Mouse (Mus musculus) midbrain, embryonic 10.5 days (tissue): ENCODE data around the gene Rsad2. TPM values are rescaled to one million over a fixed set of nuclear protein-coding genes. Genes with fewer than 3 reads are reported as not detected.
"Not testable (repeated sequence)": the region's sequence is repeated elsewhere in the genome, so short reads cannot be mapped to it uniquely, and the experiment has no call there.

ENCODE experiments used
- DNase-seq: peaks from one replicate; pipeline ENCODE4 v3.0.0-alpha.2; 2017; ENCODE audit warnings: low spot score
- H3K27ac ChIP-seq: fragments of 300-500 bp; sonication (generic); replicated peaks from 2 replicates; pipeline ENCODE4 v1.5.1; 2016; ENCODE audit warnings: mild to moderate bottlenecking
- H3K27me3 ChIP-seq: fragments of 300-500 bp; sonication (generic); 2 replicates; pipeline ENCODE4 v1.6.1; 2016; ENCODE audit warnings: low read depth, mild to moderate bottlenecking; ENCODE audit not compliant: poor library complexity, severe bottlenecking
- H3K36me3 ChIP-seq: fragments of 300-500 bp; sonication (generic); 2 replicates; pipeline ENCODE4 v1.6.1; 2016; ENCODE audit warnings: mild to moderate bottlenecking, moderate library complexity
- H3K4me1 ChIP-seq: fragments of 300-500 bp; sonication (generic); 2 replicates; pipeline ENCODE4 v1.6.1; 2016
- H3K4me3 ChIP-seq: fragments of 300-500 bp; sonication (generic); 2 replicates; pipeline ENCODE4 v1.5.1; 2016; ENCODE audit warnings: mild to moderate bottlenecking, moderate library complexity
- H3K9me3 ChIP-seq: fragments of 300-500 bp; sonication (generic); replicated peaks from 2 replicates; pipeline ENCODE4 v1.6.1; 2016; ENCODE audit warnings: mild to moderate bottlenecking
- WGBS: fragments of 180-500 bp; shearing (Covaris S2); methylation state at CpG from one replicate; pipeline ENCODE4 v1.1.7; 2016; 5-methylcytosine and 5-hydroxymethylcytosine counted together
- polyA plus RNA-seq: library from polyadenylated mRNA; unstranded; fragments of >200 nt; fragmentation: Nextera tagmentation; extraction: Ambion mirVana; gene quantifications from 2 replicates; pipeline ENCODE4 v1.2.1, GENCODE M21; 2016

Gene Rsad2
- polyA plus RNA-seq, 1 experiment from 2014 or later, result 0.35 TPM

- no peaks in the 10 kb centered on the region for H3K9me3 ChIP-seq
- no peaks in the 10 kb centered on the region for H3K36me3 ChIP-seq
- no peak overlapping the region for H3K27ac ChIP-seq
- DNase-seq, result no peak
- no peak overlapping the region for H3K4me3 ChIP-seq
- 88% methylated on average over 4 of the region's 4 CpGs for WGBS
- no peaks in the 10 kb centered on the region for H3K27me3 ChIP-seq
- H3K4me1 ChIP-seq, result no peaks in the 10 kb centered on the region
These were observed 19.9 kb downstream of the Rsad2 start for GRCm38 (mm10) chr12:26436334-26436733.

GRCm38 (mm10) chr12:26428771-26429170, 27.5 kb downstream of the Rsad2 start:
- not testable (repeated sequence) for H3K9me3 ChIP-seq, H3K4me1 ChIP-seq, H3K27me3 ChIP-seq, H3K27ac ChIP-seq, H3K4me3 ChIP-seq, H3K36me3 ChIP-seq, DNase-seq
- WGBS, result 80% methylated on average over 2 of the region's 2 CpGs

GRCm38 (mm10) chr12:26424841-26425240, 31.4 kb downstream of the Rsad2 start:
- no peaks in the 10 kb centered on the region for H3K9me3 ChIP-seq
- H3K27me3 ChIP-seq, result no peaks in the 10 kb centered on the region
- WGBS, result 91% methylated on average over 2 of the region's 2 CpGs
- no peaks in the 10 kb centered on the region for H3K36me3 ChIP-seq
- H3K27ac ChIP-seq, result no peak overlapping the region
- no peaks in the 10 kb centered on the region for H3K4me1 ChIP-seq
- no peak overlapping the region for H3K4me3 ChIP-seq
- no peak for DNase-seq

- 86% methylated on average over 4 of the region's 4 CpGs for WGBS
- peaks cover 26% of the 10 kb centered on the region for H3K4me1 ChIP-seq
- no peaks in the 10 kb centered on the region for H3K9me3 ChIP-seq
- DNase-seq, result no peak
- no peaks in the 10 kb centered on the region for H3K36me3 ChIP-seq
- no peak overlapping the region for H3K27ac ChIP-seq
- no peaks in the 10 kb centered on the region; the same call in 1 of the 2 replicates for H3K27me3 ChIP-seq
- H3K4me3 ChIP-seq, result no peak overlapping the region
These were observed 37.9 kb downstream of the Rsad2 start for GRCm38 (mm10) chr12:26418322-26418721.

- DNase-seq, result no peak
- Histone ChIP-seq H3K36me3 (peaks cover 10% of the 10 kb centered on the region), H3K27me3 (no peaks in the 10 kb centered on the region; the same call in 1 of the 2 replicates), H3K9me3 (no peaks in the 10 kb centered on the region), H3K27ac (no peak overlapping the region), H3K4me3 (no peak overlapping the region), H3K4me1 (peaks cover 42% of the 10 kb centered on the region)
- WGBS, result 78% methylated on average over 7 of the region's 7 CpGs
These were observed 39.5 kb downstream of the Rsad2 start for GRCm38 (mm10) chr12:26416636-26417295.

- H3K4me1 ChIP-seq, result peaks cover 48% of the 10 kb centered on the region
- no peaks in the 10 kb centered on the region for H3K9me3 ChIP-seq
- peak; percentile 90 for DNase-seq
- WGBS, result 1% methylated on average over 45 of the region's 45 CpGs
- peak within 1 kb of the TSS; percentile 99 for H3K27ac ChIP-seq
- H3K27me3 ChIP-seq, result no peaks in the 10 kb centered on the region; the same call in 1 of the 2 replicates
- peaks cover 18% of the 10 kb centered on the region for H3K36me3 ChIP-seq
- peak within 1 kb of the TSS; percentile 97 for H3K4me3 ChIP-seq
These were observed 41.0 kb downstream of the Rsad2 start, which contains the start of gene Rnf144a for GRCm38 (mm10) chr12:26415104-26415771. Gene Rnf144a, minus strand, starts transcription at chr12:26415254.

- H3K27ac ChIP-seq, result peak overlapping the region; percentile 99
- no peak for DNase-seq
- H3K27me3 ChIP-seq, result no peaks in the 10 kb centered on the region; the same call in 1 of the 2 replicates
- peak overlapping the region; percentile 97 for H3K4me3 ChIP-seq
- peaks cover 48% of the 10 kb centered on the region for H3K4me1 ChIP-seq
- H3K9me3 ChIP-seq, result no peaks in the 10 kb centered on the region
- under 1% methylated on average over 64 of the region's 64 CpGs for WGBS
- H3K36me3 ChIP-seq, result peaks cover 25% of the 10 kb centered on the region
These were observed 41.7 kb downstream of the Rsad2 start for GRCm38 (mm10) chr12:26414451-26415103.

- peak overlapping the region; percentile 97 for H3K4me3 ChIP-seq
- peaks cover 48% of the 10 kb centered on the region for H3K4me1 ChIP-seq
- peak; percentile 41 for DNase-seq
- peaks cover 31% of the 10 kb centered on the region for H3K36me3 ChIP-seq
- no peaks in the 10 kb centered on the region for H3K9me3 ChIP-seq
- H3K27ac ChIP-seq, result peak overlapping the region; percentile 99
- 11% methylated on average over 8 of the region's 8 CpGs for WGBS
- H3K27me3 ChIP-seq, result no peaks in the 10 kb centered on the region; the same call in 1 of the 2 replicates
These were observed 42.3 kb downstream of the Rsad2 start for GRCm38 (mm10) chr12:26413961-26414411.

- no peak for DNase-seq
- Histone ChIP-seq H3K36me3 (peaks cover 42% of the 10 kb centered on the region), H3K9me3 (no peaks in the 10 kb centered on the region), H3K27me3 (no peaks in the 10 kb centered on the region; the same call in 1 of the 2 replicates), H3K27ac (peak overlapping the region; percentile 46; the same call in 1 of the 2 replicates), H3K4me1 (peaks cover 48% of the 10 kb centered on the region), H3K4me3 (peak overlapping the region; percentile 97)
- 85% methylated on average over 6 of the region's 6 CpGs for WGBS
These were observed 43.5 kb downstream of the Rsad2 start for GRCm38 (mm10) chr12:26412802-26413201.

GRCm38 (mm10) chr12:26411841-26412450, 44.3 kb downstream of the Rsad2 start:
- Histone ChIP-seq H3K27me3 (no peaks in the 10 kb centered on the region; the same call in 1 of the 2 replicates), H3K36me3 (peaks cover 50% of the 10 kb centered on the region), H3K9me3 (no peaks in the 10 kb centered on the region), H3K27ac (no peak overlapping the region), H3K4me1 (peaks cover 41% of the 10 kb centered on the region), H3K4me3 (peak overlapping the region; percentile 97; the same call in 1 of the 2 replicates)
- 85% methylated on average over 10 of the region's 10 CpGs for whole genome bisulfite sequencing
- no peak for DNase-seq

- H3K4me1 ChIP-seq, result peaks cover 36% of the 10 kb centered on the region
- 98% methylated on average over 3 of the region's 3 CpGs for WGBS
- no peak overlapping the region for H3K4me3 ChIP-seq
- peaks cover 57% of the 10 kb centered on the region for H3K36me3 ChIP-seq
- H3K27ac ChIP-seq, result no peak overlapping the region
- DNase-seq, result no peak
- no peaks in the 10 kb centered on the region for H3K27me3 ChIP-seq
- H3K9me3 ChIP-seq, result no peaks in the 10 kb centered on the region
These were observed 45.8 kb downstream of the Rsad2 start for GRCm38 (mm10) chr12:26410443-26410842.

GRCm38 (mm10) chr12:26408707-26409106, 47.5 kb downstream of the Rsad2 start:
- 88% methylated on average over 9 of the region's 9 CpGs for WGBS
- H3K27ac ChIP-seq, result no peak overlapping the region
- no peaks in the 10 kb centered on the region for H3K27me3 ChIP-seq
- H3K9me3 ChIP-seq, result no peaks in the 10 kb centered on the region
- H3K4me3 ChIP-seq, result no peak overlapping the region
- H3K36me3 ChIP-seq, result peaks cover 74% of the 10 kb centered on the region
- DNase-seq, result no peak
- peaks cover 27% of the 10 kb centered on the region for H3K4me1 ChIP-seq
